Mouse (Mus musculus): ENCODE results near the gene Cnnm3.

DNA sequence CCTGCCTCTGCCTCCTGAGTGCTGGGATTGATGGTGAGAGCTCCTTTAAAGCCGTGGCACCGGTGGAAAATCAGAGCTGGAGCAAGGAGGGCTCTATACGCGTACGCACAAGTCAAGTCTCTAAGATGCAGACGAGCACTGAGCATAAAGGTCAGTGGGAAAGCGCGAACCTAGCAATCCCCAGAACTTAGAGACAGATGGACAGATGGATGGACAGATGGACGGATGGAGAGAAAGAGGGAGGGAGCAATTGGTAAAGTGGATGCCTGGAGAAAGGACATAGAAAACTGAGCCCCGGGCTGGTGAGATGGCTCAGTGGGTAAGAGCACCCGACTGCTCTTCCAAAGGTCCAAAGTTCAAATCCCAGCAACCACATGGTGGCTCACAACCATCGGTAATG is 29.1 kb downstream of the Cnnm3 start:
- no peak for TF ChIP-seq CTCF (IDR thresholded peaks at IDR 0.05; ENCODE audit: insufficient read depth, low read length)
- TF ChIP-seq POLR2A (IDR thresholded peaks at IDR 0.05; ENCODE audit: borderline replicate concordance, extremely low read depth, low read depth, low read length): no peak
